Mouse (Mus musculus) limb, embryonic 10.5 days (tissue): ENCODE results near the gene Nisch. TPM values are rescaled to one million over a fixed set of nuclear protein-coding genes. Genes with fewer than 3 reads are reported as not detected.

ENCODE experiments used
- DNase-seq: peaks from one replicate; pipeline ENCODE4 v3.0.0-alpha.2; 2017; ENCODE audit warnings: low spot score
- H3K27ac ChIP-seq: fragments of 300-500 bp; sonication (generic); 2 replicates; pipeline ENCODE4 v1.5.1; 2016; ENCODE audit warnings: mild to moderate bottlenecking
- H3K27me3 ChIP-seq: fragments of 300-500 bp; sonication (generic); 2 replicates; pipeline ENCODE4 v1.6.1; 2016; ENCODE audit warnings: low read depth, mild to moderate bottlenecking; ENCODE audit not compliant: poor library complexity, severe bottlenecking
- H3K36me3 ChIP-seq: fragments of 300-500 bp; sonication (generic); 2 replicates; pipeline ENCODE4 v1.6.1; 2016; ENCODE audit warnings: mild to moderate bottlenecking, moderate library complexity
- H3K4me1 ChIP-seq: fragments of 300-500 bp; sonication (generic); 2 replicates; pipeline ENCODE4 v1.6.1; 2016
- H3K4me3 ChIP-seq: fragments of 300-500 bp; sonication (generic); 2 replicates; pipeline ENCODE4 v1.5.1; 2016; ENCODE audit warnings: mild to moderate bottlenecking, moderate library complexity
- H3K9me3 ChIP-seq: fragments of 300-500 bp; sonication (generic); replicated peaks from 2 replicates; pipeline ENCODE4 v1.6.1; 2016; ENCODE audit warnings: mild to moderate bottlenecking
- WGBS: fragments of 180-500 bp; shearing (Covaris S2); methylation state at CpG from one replicate; pipeline ENCODE4 v1.1.7; 2016; 5-methylcytosine and 5-hydroxymethylcytosine counted together
- polyA plus RNA-seq: library from polyadenylated mRNA; unstranded; fragments of >200 nt; fragmentation: Nextera tagmentation; extraction: Ambion mirVana; gene quantifications from 2 replicates; pipeline ENCODE4 v1.2.1, GENCODE M21; 2016

The Nisch gene
- polyA plus RNA-seq, 1 experiment from 2014 or later = 543 TPM

DNA sequence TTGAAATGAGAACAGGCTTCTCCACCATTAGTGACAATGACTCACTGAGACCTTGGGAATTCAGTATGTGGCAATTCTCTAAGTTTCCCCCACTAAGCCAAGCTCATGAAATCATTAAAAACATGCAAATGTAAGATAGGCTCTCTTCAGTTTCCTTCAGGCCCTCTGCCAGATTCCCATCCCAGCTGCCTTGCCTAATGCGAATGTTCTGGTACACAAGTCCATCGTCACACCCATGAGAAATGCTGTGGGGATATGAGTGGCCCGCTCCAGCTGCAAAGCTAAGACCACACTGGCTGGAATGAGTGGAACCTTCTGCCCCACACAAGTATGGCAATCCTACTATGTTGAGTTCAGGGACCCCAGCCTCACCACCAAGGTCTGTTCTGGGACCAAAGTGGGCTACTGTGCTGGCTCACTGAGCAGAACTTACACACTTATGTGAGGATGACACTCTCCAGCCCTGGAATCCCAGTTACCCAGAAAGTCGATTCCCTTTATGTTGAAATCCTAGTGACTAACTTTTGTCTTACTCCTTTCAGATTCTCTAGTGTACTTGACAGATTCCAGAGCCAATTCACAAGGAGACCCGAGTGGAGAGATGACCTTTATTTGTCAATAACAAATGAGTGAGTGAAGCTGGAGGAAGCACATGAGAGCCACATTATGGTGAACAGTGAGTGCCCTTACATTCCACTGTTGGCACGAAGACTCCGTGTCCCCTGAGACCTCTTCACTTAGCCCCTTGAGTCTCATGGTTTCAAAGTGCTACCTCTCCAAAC lies 20.5 kb upstream of the Nisch start:
- 0 out of 2 replicates have a peak, but pooled peaks cover 5% of the 10 kb centered on the region for H3K36me3 ChIP-seq
- WGBS = 87% methylated on average over 7 of the region's 7 CpGs
- H3K4me1 ChIP-seq = peaks cover 12% of the 10 kb centered on the region; the same call in 1 of the 2 replicates
- H3K4me3 ChIP-seq = no peak overlapping the region
- no peak for DNase-seq
- H3K27ac ChIP-seq = no peak overlapping the region
- H3K9me3 ChIP-seq = no peaks in the 10 kb centered on the region
- H3K27me3 ChIP-seq = no peaks in the 10 kb centered on the region

DNA sequence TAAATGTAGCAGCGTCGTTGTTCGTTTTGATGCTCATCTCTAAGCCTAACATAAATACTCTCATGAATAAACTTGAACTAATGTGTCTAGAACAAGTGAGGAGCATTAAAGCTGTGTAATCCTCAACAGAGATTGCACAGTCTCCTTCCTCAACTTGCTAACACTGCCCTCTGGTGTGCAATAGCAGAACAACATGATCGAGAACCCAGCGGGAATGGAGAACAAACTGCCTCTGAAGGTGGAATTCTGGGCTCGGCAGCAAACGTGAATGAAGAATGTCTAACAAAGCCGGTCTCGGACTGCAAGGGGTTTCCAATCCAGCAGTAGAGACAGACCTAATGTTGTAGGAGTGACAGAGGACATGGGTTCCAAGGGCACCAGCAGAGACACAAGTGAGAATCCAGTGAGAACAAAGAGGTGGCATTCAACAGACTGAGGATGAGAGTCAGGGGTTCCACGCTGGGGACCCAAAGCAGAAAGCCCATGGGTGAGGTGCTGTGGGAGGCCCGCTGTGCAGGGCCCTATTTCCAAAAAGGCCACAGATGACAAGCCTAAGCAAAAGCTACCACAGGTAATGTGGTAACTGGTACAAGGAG lies 17.3 kb upstream of the Nisch start:
- Histone ChIP-seq H3K27me3 (no peaks in the 10 kb centered on the region), H3K4me1 (0 out of 2 replicates have a peak, but pooled peaks cover 16% of the 10 kb centered on the region), H3K9me3 (no peaks in the 10 kb centered on the region), H3K27ac (peak overlapping the region; percentile 34; the same call in 1 of the 2 replicates), H3K4me3 (no peak overlapping the region), H3K36me3 (no peaks in the 10 kb centered on the region)
- WGBS = 26% methylated on average over 11 of the region's 11 CpGs
- DNase-seq = peak; percentile 75

DNA sequence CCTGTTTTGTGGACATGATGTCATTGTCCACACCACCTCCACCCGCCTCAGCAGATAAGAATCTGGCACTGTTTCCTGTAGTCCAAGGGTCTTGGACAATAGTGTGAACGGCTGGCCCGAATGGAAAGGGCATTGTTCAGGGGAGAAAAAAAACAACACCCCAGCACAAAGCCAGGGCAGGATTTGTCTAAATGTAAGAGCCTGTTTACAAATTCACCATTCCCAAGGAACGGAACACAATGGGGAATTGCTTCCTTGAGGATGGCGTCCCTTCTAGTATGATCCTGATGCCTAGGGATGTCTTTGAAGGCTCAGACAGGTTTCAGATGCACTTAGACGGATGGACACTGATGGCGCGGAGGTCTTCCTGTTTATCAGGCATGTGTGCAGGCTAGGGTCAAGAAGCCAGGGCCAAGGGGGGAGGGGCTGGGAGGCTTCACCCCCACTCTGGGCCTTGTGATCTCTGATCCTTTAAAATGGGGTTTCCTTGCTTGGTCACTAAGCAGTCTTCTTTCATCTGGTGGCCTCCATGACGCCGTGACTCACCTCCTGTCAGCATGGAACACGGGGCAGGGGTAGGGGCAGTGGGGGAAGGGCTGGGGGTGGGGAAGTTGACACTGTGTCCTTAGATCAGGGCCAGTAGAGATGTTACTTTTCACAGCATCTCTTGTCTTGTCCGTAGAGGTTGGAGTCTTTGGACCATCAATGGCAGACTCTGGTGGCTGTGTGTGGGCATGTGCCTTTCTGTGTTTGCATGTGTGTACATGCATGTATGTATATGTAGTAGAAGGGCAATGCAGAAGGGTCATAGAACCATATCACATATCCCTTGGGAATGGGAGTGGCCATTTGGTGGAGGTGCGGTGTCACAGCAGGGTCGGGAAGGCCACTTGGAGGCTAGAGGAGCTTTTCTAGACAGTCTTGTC lies 16.6 kb upstream of the Nisch start:
- H3K4me1 ChIP-seq = peaks cover 22% of the 10 kb centered on the region; the same call in 1 of the 2 replicates
- H3K4me3 ChIP-seq = no peak overlapping the region
- no peaks in the 10 kb centered on the region for H3K36me3 ChIP-seq
- H3K9me3 ChIP-seq = no peaks in the 10 kb centered on the region
- no peaks in the 10 kb centered on the region for H3K27me3 ChIP-seq
- H3K27ac ChIP-seq = peak overlapping the region; percentile 46; the same call in 1 of the 2 replicates
- no peak for DNase-seq
- WGBS = 82% methylated on average over 14 of the region's 14 CpGs

DNA sequence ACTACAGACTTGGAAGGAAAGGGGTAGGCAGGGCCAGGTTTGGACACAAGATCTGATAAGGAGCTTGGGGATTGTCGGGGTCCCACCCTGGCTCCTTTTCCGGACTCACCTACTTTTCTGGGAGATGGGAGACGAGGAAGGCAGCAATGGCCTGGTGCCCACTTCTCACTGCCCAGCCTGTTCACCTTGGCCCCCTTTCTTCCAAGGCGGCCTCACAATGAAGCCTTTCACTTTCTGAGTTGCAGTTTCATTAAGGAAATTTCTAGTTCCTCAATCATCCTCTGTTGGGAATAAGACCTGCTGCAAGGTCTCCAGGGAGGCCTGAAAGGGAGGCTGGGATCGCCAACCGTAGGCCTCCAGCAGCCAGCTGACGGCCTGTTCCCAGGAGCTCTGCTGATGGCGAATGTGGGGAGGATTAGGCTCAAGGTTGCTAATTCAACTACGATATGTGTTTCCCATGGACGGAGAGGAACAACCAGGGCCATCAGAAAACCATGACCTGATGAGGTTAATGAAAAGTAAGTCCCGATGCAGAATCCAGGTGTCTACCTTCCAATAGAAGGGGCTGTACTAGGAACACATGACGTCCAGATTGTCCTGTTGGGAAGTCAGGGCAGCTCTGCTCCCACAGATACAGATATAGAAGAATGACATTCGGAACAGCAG lies 15.8 kb upstream of the Nisch start:
- 89% methylated on average over 13 of the region's 13 CpGs for WGBS
- no peak for DNase-seq
- Histone ChIP-seq H3K9me3 (no peaks in the 10 kb centered on the region), H3K36me3 (no peaks in the 10 kb centered on the region), H3K27me3 (no peaks in the 10 kb centered on the region), H3K27ac (peak overlapping the region; percentile 46; the same call in 1 of the 2 replicates), H3K4me3 (no peak overlapping the region), H3K4me1 (peaks cover 28% of the 10 kb centered on the region; the same call in 1 of the 2 replicates)

DNA sequence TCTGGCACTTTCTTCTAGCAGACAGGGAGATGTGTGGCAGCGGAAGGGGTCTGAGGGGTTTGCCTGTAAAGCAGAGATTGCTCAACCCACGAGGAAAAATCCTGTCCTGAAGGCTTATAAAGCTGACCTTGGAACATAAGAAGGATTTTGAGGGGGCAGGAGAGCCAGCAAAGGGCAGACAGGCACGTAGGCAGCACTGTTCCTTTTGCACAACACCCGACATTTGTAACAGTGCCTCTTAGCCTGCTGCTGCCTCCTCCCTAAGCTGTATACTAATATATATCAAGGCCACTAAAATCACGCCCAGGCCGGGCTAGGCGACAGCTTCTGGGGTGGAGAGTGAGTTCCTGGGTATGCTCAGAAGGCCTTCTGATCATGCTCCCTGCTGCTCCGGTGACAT lies 13.7 kb upstream of the Nisch start:
- Histone ChIP-seq H3K27me3 (no peaks in the 10 kb centered on the region), H3K4me1 (peaks cover 29% of the 10 kb centered on the region; the same call in 1 of the 2 replicates), H3K9me3 (no peaks in the 10 kb centered on the region), H3K36me3 (no peaks in the 10 kb centered on the region), H3K27ac (no peak overlapping the region), H3K4me3 (no peak overlapping the region)
- DNase-seq = no peak
- 68% methylated on average over 8 of the region's 8 CpGs for WGBS

DNA sequence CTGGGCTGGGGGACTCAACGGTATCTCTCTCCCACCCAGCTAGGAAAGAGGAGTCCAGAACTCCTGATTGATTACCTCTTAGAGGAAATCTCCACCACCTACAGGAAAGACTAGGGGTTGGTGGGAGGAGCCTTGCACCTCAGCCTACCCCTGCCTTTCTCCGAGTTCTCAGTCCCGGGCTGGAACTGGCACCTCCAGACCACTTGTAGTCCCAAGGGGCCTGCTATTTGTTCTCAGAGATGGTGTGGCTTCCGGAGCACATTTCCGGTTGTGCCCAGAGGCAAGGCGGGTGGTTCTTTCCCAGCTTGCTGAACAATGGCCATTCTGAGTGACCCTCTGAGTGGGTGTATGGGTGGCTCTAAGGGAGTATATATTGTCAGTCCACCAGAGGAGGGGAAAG lies 11.5 kb upstream of the Nisch start:
- DNase-seq = no peak
- H3K9me3 ChIP-seq = no peaks in the 10 kb centered on the region
- H3K36me3 ChIP-seq = no peaks in the 10 kb centered on the region
- WGBS = 68% methylated on average over 6 of the region's 6 CpGs
- H3K4me1 ChIP-seq = peaks cover 22% of the 10 kb centered on the region; the same call in 1 of the 2 replicates
- no peaks in the 10 kb centered on the region for H3K27me3 ChIP-seq
- peak overlapping the region; percentile 3; the same call in 1 of the 2 replicates for H3K27ac ChIP-seq
- H3K4me3 ChIP-seq = no peak overlapping the region

DNA sequence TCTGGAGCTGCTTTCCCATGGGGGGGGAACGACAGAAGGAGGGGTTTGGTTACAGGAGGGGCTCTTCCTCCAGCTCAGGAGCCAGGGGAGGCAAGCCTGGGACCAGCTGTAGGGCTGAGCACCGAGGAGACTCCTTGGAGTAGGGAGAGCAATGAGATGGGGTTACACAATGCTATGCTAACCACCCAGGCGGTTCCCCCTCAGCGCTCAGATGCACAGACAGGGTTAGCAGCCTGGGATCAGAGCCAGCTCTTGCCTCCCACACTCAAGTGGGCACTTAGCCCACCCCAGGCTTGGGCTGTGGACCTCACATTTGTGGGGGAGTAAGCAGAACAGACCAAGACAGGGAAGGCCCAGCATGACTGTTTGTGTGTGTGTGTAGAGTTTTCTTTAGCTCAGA lies 10.2 kb upstream of the Nisch start:
- no peak for DNase-seq
- Histone ChIP-seq H3K36me3 (no peaks in the 10 kb centered on the region), H3K4me3 (no peak overlapping the region), H3K9me3 (no peaks in the 10 kb centered on the region), H3K27ac (peak overlapping the region; percentile 42; the same call in 1 of the 2 replicates), H3K4me1 (peaks cover 22% of the 10 kb centered on the region; the same call in 1 of the 2 replicates), H3K27me3 (no peaks in the 10 kb centered on the region)
- WGBS = 88% methylated on average over 4 of the region's 4 CpGs

DNA sequence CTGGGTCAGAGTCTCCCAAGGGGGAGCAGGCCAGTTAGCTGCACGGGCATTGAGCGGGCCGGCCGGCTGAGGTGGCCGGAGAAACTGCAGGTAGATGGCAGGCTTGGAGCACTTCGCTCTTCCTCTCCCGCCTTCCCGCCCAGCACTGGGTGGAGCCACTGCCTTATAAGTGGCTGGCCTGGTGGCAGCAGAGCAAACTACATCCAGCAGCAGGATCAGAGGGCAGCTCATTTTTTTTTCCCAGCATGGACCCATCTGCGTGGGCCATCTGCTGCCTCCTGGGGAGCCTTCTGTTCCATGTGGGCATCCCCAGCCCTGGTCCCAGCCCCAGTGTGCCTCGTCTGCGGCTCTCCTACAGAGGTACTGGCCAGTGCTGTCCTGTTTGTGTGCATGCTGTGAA lies 920 bp upstream of the Nisch start, which contains the start of gene Sema3g:
Gene Sema3g (plus strand): TSS at position 195 of the 400 bp plus-strand sequence.
- Histone ChIP-seq H3K27ac (peak within 1 kb of the TSS; percentile 57), H3K4me1 (peaks cover 32% of the 10 kb centered on the region), H3K9me3 (no peaks in the 10 kb centered on the region), H3K27me3 (no peaks in the 10 kb centered on the region), H3K36me3 (no peaks in the 10 kb centered on the region), H3K4me3 (peak within 1 kb of the TSS; percentile 9; the same call in 1 of the 2 replicates)
- 10% methylated on average over 11 of the region's 11 CpGs for WGBS
- peak; percentile 67 for DNase-seq

DNA sequence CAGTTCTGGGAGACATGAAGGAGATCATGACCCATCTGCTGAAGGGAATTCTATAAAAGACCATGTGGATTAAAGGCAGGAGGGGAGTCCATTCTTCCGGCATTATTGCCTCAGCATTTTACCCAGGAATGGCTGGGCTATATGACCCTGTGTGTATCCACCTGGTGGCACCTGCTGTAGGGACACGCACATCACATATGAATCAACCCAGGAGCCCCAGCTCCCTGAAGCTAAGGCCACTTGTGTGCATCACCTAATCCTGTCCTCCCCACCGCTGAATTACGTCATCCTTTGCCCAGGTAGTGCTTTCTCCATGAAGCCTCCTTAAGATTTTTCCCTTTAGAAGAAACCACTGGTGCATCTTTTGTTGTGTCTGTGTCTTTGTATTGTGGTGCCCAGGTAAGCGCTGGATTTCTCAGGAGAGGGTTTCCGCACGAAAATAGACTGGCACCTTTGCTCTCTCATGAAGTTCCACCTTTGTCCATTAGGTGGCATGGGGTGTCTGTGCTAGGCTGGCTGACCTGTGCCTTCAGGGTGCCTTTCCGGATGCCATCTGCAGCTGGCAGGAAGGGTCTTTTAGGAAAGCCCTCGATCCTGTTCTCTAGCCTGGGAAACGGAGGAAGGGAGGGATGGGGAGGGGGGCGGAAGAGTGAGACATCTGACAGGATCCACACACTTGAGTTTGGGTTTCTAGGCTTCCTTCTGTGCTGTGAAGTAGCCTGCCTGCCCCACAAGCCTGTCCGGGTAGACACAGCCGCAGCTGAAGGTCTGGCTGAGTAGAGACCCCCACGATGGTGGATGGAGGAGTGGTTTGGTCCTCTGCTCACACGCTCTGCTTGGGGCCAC lies 1.4 kb downstream of the Nisch start:
- peak; percentile 68 for DNase-seq
- Histone ChIP-seq H3K27ac (0 out of 2 replicates have a peak overlapping the region, but pooled peaks have one; percentile 31), H3K4me1 (peaks cover 20% of the 10 kb centered on the region), H3K36me3 (no peaks in the 10 kb centered on the region), H3K9me3 (no peaks in the 10 kb centered on the region), H3K27me3 (no peaks in the 10 kb centered on the region), H3K4me3 (peak overlapping the region; percentile 22)
- 36% methylated on average over 15 of the region's 15 CpGs for WGBS

DNA sequence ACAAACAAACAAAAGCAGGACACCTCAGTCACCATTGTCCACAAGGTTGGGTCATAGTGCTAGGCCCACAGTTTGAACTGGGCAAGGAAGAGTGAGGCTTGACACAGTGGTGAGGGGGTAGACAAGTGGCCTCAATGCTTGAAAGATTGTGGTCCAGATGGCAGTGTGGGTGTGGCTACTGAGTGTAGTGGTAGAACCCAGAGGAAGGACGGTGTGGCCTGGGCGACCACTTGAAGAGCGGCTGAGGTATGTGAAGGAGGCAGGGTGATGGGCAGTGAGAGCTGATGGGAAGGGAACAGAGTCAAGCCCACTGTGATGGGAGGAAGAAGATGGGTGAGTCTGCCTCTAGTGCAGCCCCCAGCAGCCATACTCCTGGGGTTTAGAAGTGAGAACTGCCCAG lies 2.1 kb downstream of the Nisch start:
- H3K9me3 ChIP-seq = no peaks in the 10 kb centered on the region
- WGBS = 86% methylated on average over 3 of the region's 3 CpGs
- H3K27ac ChIP-seq = no peak overlapping the region
- peaks cover 19% of the 10 kb centered on the region for H3K4me1 ChIP-seq
- DNase-seq = no peak
- no peak overlapping the region for H3K4me3 ChIP-seq
- no peaks in the 10 kb centered on the region for H3K36me3 ChIP-seq
- H3K27me3 ChIP-seq = no peaks in the 10 kb centered on the region

DNA sequence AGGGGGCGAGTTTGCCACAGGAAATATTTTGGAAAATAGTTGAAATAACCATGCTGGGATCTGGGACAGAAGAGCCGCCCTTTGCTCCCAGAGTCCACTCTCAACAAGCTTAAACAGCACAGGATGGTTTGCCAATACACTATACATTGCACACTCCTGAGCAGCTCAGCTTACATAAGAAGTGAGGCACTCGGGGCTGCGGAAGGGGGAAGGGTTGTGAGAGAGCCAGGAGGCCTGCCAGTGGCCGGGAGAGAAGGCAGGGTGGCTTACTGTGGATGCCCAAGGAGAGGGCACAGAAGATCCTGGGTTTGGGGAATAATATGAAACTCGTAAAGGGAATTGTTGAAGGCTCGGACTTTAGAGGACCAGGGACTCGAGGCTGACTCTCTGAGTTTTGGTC lies 2.9 kb downstream of the Nisch start:
- H3K4me1 ChIP-seq = peaks cover 19% of the 10 kb centered on the region
- no peaks in the 10 kb centered on the region for H3K27me3 ChIP-seq
- no peaks in the 10 kb centered on the region for H3K9me3 ChIP-seq
- DNase-seq = no peak
- 74% methylated on average over 8 of the region's 8 CpGs for WGBS
- no peaks in the 10 kb centered on the region for H3K36me3 ChIP-seq
- no peak overlapping the region for H3K4me3 ChIP-seq
- H3K27ac ChIP-seq = no peak overlapping the region
